Mouse (Mus musculus) left cerebral cortex, adult 11 months (tissue): ENCODE data around the gene Dnajc25.
A peak's percentile ranks its signal among the peaks of the same experiment; 100 is the strongest.

Experiments
- DNase-seq: peaks from one replicate; pipeline ENCODE4 v3.0.0; 2022; ENCODE audit warnings: low spot score

The Dnajc25 gene

GRCm38 (mm10) chr4:58994762-58995161, at the start of gene Dnajc25:
Dnajc25 (plus strand) TSS chr4:58995062.
- DNase-seq: no peak

GRCm38 (mm10) chr4:58948391-58948790, 46.5 kb upstream of the Dnajc25 start:
- DNase-seq: no peak

GRCm38 (mm10) chr4:58952630-58953029, 42.2 kb upstream of the Dnajc25 start:
- no peak for DNase-seq

GRCm38 (mm10) chr4:58961719-58962118, 33.1 kb upstream of the Dnajc25 start:
- DNase-seq: no peak

- DNase-seq: no peak
These were observed 31.6 kb upstream of the Dnajc25 start for GRCm38 (mm10) chr4:58963271-58963670.

- no peak for DNase-seq
These were observed 29.7 kb upstream of the Dnajc25 start for GRCm38 (mm10) chr4:58965136-58965535.

- DNase-seq: no peak
These were observed 24.2 kb upstream of the Dnajc25 start for GRCm38 (mm10) chr4:58970678-58971077.

GRCm38 (mm10) chr4:58975711-58976110, 19.2 kb upstream of the Dnajc25 start:
- DNase-seq: no peak

- DNase-seq: no peak
These were observed 13.4 kb upstream of the Dnajc25 start for GRCm38 (mm10) chr4:58981421-58981820.

GRCm38 (mm10) chr4:58982806-58983205, 12.1 kb upstream of the Dnajc25 start:
- no peak for DNase-seq

GRCm38 (mm10) chr4:58985157-58985648, 9.7 kb upstream of the Dnajc25 start:
- DNase-seq: peak; percentile 30

- DNase-seq: peak; percentile 47
These were observed 8.2 kb upstream of the Dnajc25 start, which contains the start of gene Ptgr1 for GRCm38 (mm10) chr4:58986540-58987190. Ptgr1 (minus strand) TSS chr4:58987119.

- DNase-seq: no peak
These were observed 5.5 kb upstream of the Dnajc25 start for GRCm38 (mm10) chr4:58989303-58989898.

- no peak for DNase-seq
These were observed 4.0 kb upstream of the Dnajc25 start for GRCm38 (mm10) chr4:58990609-58991434.

- DNase-seq: no peak
These were observed 2.7 kb upstream of the Dnajc25 start for GRCm38 (mm10) chr4:58992195-58992594.

- no peak for DNase-seq
These were observed 410 bp downstream of the Dnajc25 start for GRCm38 (mm10) chr4:58995251-58995693.

- no peak for DNase-seq
These were observed 2.2 kb downstream of the Dnajc25 start for GRCm38 (mm10) chr4:58997081-58997480.

- no peak for DNase-seq
These were observed 3.8 kb downstream of the Dnajc25 start for GRCm38 (mm10) chr4:58998688-58999087.

- DNase-seq: peak; percentile 59
These were observed 4.8 kb downstream of the Dnajc25 start for GRCm38 (mm10) chr4:58999686-59000085.

GRCm38 (mm10) chr4:59000614-59001013, 5.8 kb downstream of the Dnajc25 start:
- no peak for DNase-seq

GRCm38 (mm10) chr4:59002948-59003805, 8.3 kb downstream of the Dnajc25 start, which contains the start of gene Gm20503:
Gm20503 (plus strand) TSS chr4:59003210.
- DNase-seq: peak; percentile 86

- DNase-seq: no peak
These were observed 8.9 kb downstream of the Dnajc25 start for GRCm38 (mm10) chr4:59003806-59004200.
